Mouse (Mus musculus): ENCODE results near the gene Cpm. TPM values are rescaled to one million over a fixed set of nuclear protein-coding genes. Genes with fewer than 3 reads are reported as not detected.

Gene Cpm
- total and polyA plus RNA-seq, 3 experiments = 0.04 to 0.31 (median 0.17) TPM

DNA sequence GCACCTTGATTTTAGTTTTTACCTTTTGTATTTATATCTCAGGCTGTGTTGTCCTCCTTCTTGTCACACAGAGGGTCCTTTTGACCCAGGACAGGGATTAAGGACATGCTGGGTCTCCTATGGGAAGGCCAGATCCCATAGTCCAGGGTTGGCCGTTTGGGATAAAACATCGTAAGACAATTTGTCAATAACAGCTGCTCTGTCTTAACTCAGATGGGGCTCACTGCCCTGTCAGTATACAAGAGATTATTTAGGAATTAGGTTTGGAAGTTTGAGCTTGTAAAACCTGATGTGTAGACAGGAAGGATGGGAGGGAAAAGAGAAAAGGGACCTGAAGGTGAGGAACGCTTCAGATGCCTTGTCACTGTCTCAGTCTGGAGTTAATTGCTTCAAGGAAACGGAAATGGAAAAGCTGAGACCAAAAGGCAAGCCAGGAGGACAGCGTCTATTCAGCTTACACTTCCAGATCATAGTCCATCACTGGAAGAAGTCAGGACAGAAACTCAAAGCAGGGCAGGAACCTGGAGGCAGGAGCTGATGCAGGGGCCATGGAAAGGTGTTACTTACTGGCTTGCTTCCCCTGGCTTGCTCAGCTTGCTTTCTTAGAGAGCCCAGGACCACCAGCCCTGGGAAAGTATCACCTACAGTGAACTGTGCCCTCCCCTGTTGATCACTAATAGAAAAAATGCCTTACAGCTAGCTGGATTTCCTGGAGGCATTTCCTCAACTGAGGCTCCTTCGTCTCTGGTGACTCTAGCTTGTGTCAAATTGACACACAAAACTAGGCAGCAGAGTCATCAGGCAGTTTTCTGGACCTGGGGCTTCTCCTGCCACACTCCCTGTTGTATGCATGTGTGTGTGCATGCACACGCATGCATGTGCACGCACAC is 27.9 kb upstream of the Cpm start:
- dilution Hi-C loops (cut with MboI; ENCODE audit: extremely low pct_ligation_motif_present, extremely low pct_unique_long_range_greater_than_20kb, low sequenced_read_pairs) = no loop called here
- H3K9me3 ChIP-seq (replicated peaks; ENCODE audit: low read length) = no peaks in the 10 kb centered on the region
- H3K27me3 ChIP-seq (replicated peaks) = no peaks in the 10 kb centered on the region
- TF ChIP-seq CHD2 (IDR thresholded peaks at IDR 0.05; ENCODE audit: low read length) = no peak
- TF ChIP-seq ETS1 (conservative IDR thresholded peaks at IDR 0.05; ENCODE audit: low read depth, low read length) = no peak
- no peak for TF ChIP-seq PAX5 (IDR thresholded peaks at IDR 0.05; ENCODE audit: low read length)
- no peak for TF ChIP-seq ZMIZ1 (IDR thresholded peaks at IDR 0.05; ENCODE audit: low read depth, low read length)
- no peak for TF ChIP-seq IRF4 (IDR thresholded peaks at IDR 0.05; ENCODE audit: low read depth, low read length)
- no peak for TF ChIP-seq NRF1 (IDR thresholded peaks at IDR 0.05; ENCODE audit: low read depth, low read length)
- no peak for TF ChIP-seq CTCF (conservative IDR thresholded peaks at IDR 0.05 in 1 of 2, IDR thresholded peaks at IDR 0.05 in 1 of 2; ENCODE audit: low read depth in 2 of 2, low read length in 2 of 2)
- TF ChIP-seq USF2 (conservative IDR thresholded peaks at IDR 0.05; ENCODE audit: low read depth, low read length) = no peak
- TF ChIP-seq ZKSCAN1 (IDR thresholded peaks at IDR 0.05; ENCODE audit: borderline replicate concordance, low read depth, low read length) = no peak
- TF ChIP-seq CHD1 (IDR thresholded peaks at IDR 0.05; ENCODE audit: low read depth, low read length) = no peak
- TF ChIP-seq E2F4 (IDR thresholded peaks at IDR 0.05; ENCODE audit: insufficient replicate concordance, low read depth, low read length) = no peak
- no peak for TF ChIP-seq ELF1 (IDR thresholded peaks at IDR 0.05; ENCODE audit: low read depth, low read length)
- no peak for TF ChIP-seq GABPA (IDR thresholded peaks at IDR 0.05; ENCODE audit: insufficient replicate concordance, low read depth, low read length)
- no peak for TF ChIP-seq BHLHE40 (IDR thresholded peaks at IDR 0.05; ENCODE audit: low read depth, low read length)
- TF ChIP-seq UBTF (IDR thresholded peaks at IDR 0.05; ENCODE audit: low read depth, low read length) = no peak
- TF ChIP-seq POLR2AphosphoS2 (IDR thresholded peaks at IDR 0.05; ENCODE audit: low read depth, low read length) = no peak
- no peak for TF ChIP-seq EP300 (IDR thresholded peaks at IDR 0.05; ENCODE audit: low read length)
- TF ChIP-seq MXI1 (IDR thresholded peaks at IDR 0.05; ENCODE audit: low read depth, low read length) = no peak
- H3K9ac ChIP-seq (ENCODE audit: insufficient read depth, low read depth) = no peak overlapping the region
- in situ Hi-C loops (cut with MboI; ENCODE audit: low pct_ligation_motif_present, low pct_unique_long_range_greater_than_20kb, low sequenced_read_pairs) = no loop called here
- H3K4me1 ChIP-seq (ENCODE audit: control insufficient read depth in 1 of 2, insufficient read depth in 2 of 2) = peaks cover under 1 to 2% of the 10 kb centered on the region in 2 experiments; a peak in 2 of 4 replicates
- no peaks in the 10 kb centered on the region for H3K36me3 ChIP-seq (replicated peaks in 1 of 2; ENCODE audit: control insufficient read depth in 1 of 2, insufficient read depth in 1 of 2, low read length in 1 of 2)
- no peak overlapping the region for H3K4me2 ChIP-seq (ENCODE audit: insufficient read depth, low read depth, poor library complexity, severe bottlenecking)
- no peak overlapping the region for H3K4me3 ChIP-seq (replicated peaks in 1 of 3; ENCODE audit: low read depth in 2 of 3, low read length in 2 of 3, poor library complexity in 1 of 3)
- no peak for DNase-seq (ENCODE audit: extremely low read depth)
- H3K79me2 ChIP-seq (replicated peaks; ENCODE audit: control insufficient read depth, extremely low read depth, insufficient read depth, poor library complexity, severe bottlenecking) = no peaks in the 10 kb centered on the region
- H3K27ac ChIP-seq (ENCODE audit: insufficient read depth, low read depth) = no peak overlapping the region
